Mouse (Mus musculus) kidney, embryonic 14.5 days (tissue): ENCODE measurements at regions not wholly inside any gene's neighbourhood (a gene's known extent, or its start where the extent isn't known, plus 50 kb on each side); places are given as distances from the start of the nearest gene placed in this dataset.

ENCODE experiments used
- ATAC-seq: fragments of 200-750 bp; cut with Nextera tagmentation; 2 replicates; pipeline ENCODE4 v1.8.0; 2017; ENCODE audit warnings: moderate number of reproducible peaks, mild to moderate bottlenecking, moderate TSS enrichment, moderate library complexity; ENCODE audit not compliant: low FRiP score, low TSS enrichment
- H3K27ac ChIP-seq: fragments of 300-500 bp; sonication (generic); 2 replicates; pipeline ENCODE4 v1.5.1; 2014; ENCODE audit warnings: low read depth, mild to moderate bottlenecking, low read length, moderate library complexity, mixed read lengths
- H3K27me3 ChIP-seq: fragments of 300-500 bp; sonication (generic); 2 replicates; pipeline ENCODE4 v1.6.1; 2014; ENCODE audit warnings: mild to moderate bottlenecking, low read length; ENCODE audit not compliant: control insufficient read depth, insufficient read depth
- H3K36me3 ChIP-seq: fragments of 300-500 bp; sonication (generic); 2 replicates; pipeline ENCODE4 v1.6.1; 2014; ENCODE audit warnings: low read length, mixed read lengths; ENCODE audit not compliant: control insufficient read depth, insufficient read depth
- H3K4me1 ChIP-seq: fragments of 300-500 bp; sonication (generic); 2 replicates; pipeline ENCODE4 v1.6.1; 2014; ENCODE audit warnings: low read length, mixed read lengths; ENCODE audit not compliant: control insufficient read depth, insufficient read depth
- H3K4me2 ChIP-seq: fragments of 300-500 bp; sonication (generic); replicated peaks from 2 replicates; pipeline ENCODE4 v1.6.1; 2014; ENCODE audit warnings: low read depth, mild to moderate bottlenecking, low read length
- H3K4me3 ChIP-seq: fragments of 300-500 bp; sonication (generic); 2 replicates; pipeline ENCODE4 v1.5.1; 2014; ENCODE audit warnings: mild to moderate bottlenecking, low read length
- H3K9ac ChIP-seq: fragments of 300-500 bp; sonication (generic); 2 replicates; pipeline ENCODE4 v1.6.1; 2014; ENCODE audit warnings: low read depth, mild to moderate bottlenecking, low read length, moderate library complexity
- H3K9me3 ChIP-seq: fragments of 300-500 bp; sonication (generic); 2 replicates; pipeline ENCODE4 v1.6.1; 2016; ENCODE audit warnings: low read length; ENCODE audit not compliant: control insufficient read depth
- WGBS: fragments of 180-500 bp; shearing (Covaris S2); extraction: QIAGEN DNeasy Blood & Tissue Kit; methylation state at CpG from one replicate; pipeline ENCODE4 v1.1.7; 2014; 5-methylcytosine and 5-hydroxymethylcytosine counted together

DNA sequence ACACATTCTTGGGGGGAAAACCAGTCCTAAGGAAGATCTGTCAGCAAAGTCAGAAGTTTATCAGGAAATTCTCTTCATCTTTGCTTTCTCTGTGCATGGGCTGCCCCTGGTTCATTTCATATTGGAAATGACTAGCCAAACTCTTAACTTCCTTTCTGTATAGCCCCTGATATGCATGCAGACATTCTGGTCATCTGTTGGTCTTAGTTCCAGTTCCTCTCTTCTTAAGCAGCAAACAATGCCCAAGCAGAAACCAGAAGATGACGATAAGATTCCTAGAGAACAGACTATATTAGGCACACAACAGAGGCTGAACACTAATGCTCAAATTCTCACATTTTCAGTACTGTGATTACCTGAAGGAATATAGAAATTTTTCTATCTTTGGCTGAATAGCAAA, 176.0 kb downstream of the Arl4a start:
- H3K4me2 ChIP-seq, result no peak overlapping the region
- no peaks in the 10 kb centered on the region for H3K4me1 ChIP-seq
- H3K36me3 ChIP-seq, result no peaks in the 10 kb centered on the region
- no peaks in the 10 kb centered on the region for H3K27me3 ChIP-seq
- ATAC-seq, result no peak
- H3K27ac ChIP-seq, result no peak overlapping the region
- no peaks in the 10 kb centered on the region for H3K9me3 ChIP-seq
- WGBS, result 91% methylated on average over 1 of the region's 1 CpGs
- H3K4me3 ChIP-seq, result no peak overlapping the region
- no peak overlapping the region for H3K9ac ChIP-seq

- no peak for ATAC-seq
- Histone ChIP-seq H3K4me2 (no peak overlapping the region), H3K9me3 (no peaks in the 10 kb centered on the region), H3K9ac (no peak overlapping the region), H3K27me3 (no peaks in the 10 kb centered on the region), H3K4me1 (no peaks in the 10 kb centered on the region), H3K27ac (no peak overlapping the region), H3K4me3 (no peak overlapping the region), H3K36me3 (no peaks in the 10 kb centered on the region)
- WGBS, result 89% methylated on average over 6 of the region's 6 CpGs
These were observed 186.2 kb downstream of the Arl4a start for GRCm38 (mm10) chr12:39851610-39852009.

GRCm38 (mm10) chr12:39849346-39850058, 188.3 kb downstream of the Arl4a start:
- Histone ChIP-seq H3K9me3 (no peaks in the 10 kb centered on the region), H3K4me1 (no peaks in the 10 kb centered on the region), H3K27ac (no peak overlapping the region), H3K4me3 (no peak overlapping the region), H3K27me3 (no peaks in the 10 kb centered on the region), H3K36me3 (no peaks in the 10 kb centered on the region), H3K4me2 (no peak overlapping the region), H3K9ac (no peak overlapping the region)
- 81% methylated on average over 3 of the region's 3 CpGs for WGBS
- ATAC-seq, result no peak

- Histone ChIP-seq H3K27me3 (no peaks in the 10 kb centered on the region), H3K4me2 (no peak overlapping the region), H3K4me1 (no peaks in the 10 kb centered on the region), H3K9me3 (no peaks in the 10 kb centered on the region), H3K4me3 (no peak overlapping the region), H3K27ac (no peak overlapping the region), H3K36me3 (no peaks in the 10 kb centered on the region), H3K9ac (no peak overlapping the region)
- ATAC-seq, result no peak
- 91% methylated on average over 2 of the region's 2 CpGs for WGBS
These were observed 197.2 kb downstream of the Arl4a start for GRCm38 (mm10) chr12:39840615-39841014.

DNA sequence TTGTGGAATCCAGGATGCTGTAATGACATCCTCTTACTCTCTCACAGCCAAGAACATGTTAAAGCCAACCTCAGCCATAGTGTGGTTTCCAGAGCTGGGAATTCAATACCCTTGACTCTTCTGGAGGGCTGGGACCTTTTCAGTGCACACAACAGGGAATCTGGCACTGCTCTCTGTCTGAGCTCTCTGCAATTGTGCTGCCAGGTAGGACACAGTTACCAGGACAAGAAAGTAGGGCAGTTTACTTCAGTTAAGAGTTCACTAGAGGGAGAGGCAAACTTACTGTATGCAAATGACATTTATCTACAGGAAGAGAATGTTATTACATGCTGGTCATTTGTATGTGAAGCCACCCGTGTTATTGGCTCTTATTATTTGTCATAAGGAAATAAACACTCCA, 197.6 kb downstream of the Arl4a start:
- no peaks in the 10 kb centered on the region for H3K4me1 ChIP-seq
- no peak overlapping the region for H3K9ac ChIP-seq
- H3K36me3 ChIP-seq, result no peaks in the 10 kb centered on the region
- H3K27ac ChIP-seq, result no peak overlapping the region
- no peak overlapping the region for H3K4me3 ChIP-seq
- H3K4me2 ChIP-seq, result no peak overlapping the region
- no peak for ATAC-seq
- no peaks in the 10 kb centered on the region for H3K9me3 ChIP-seq
- no peaks in the 10 kb centered on the region for H3K27me3 ChIP-seq
- 64% methylated on average over 1 of the region's 1 CpGs for WGBS

GRCm38 (mm10) chr12:39831079-39831478, 206.7 kb downstream of the Arl4a start:
- WGBS, result 87% methylated on average over 7 of the region's 7 CpGs
- H3K4me1 ChIP-seq, result no peaks in the 10 kb centered on the region
- H3K27ac ChIP-seq, result no peak overlapping the region
- no peak for ATAC-seq
- no peaks in the 10 kb centered on the region for H3K9me3 ChIP-seq
- no peak overlapping the region for H3K4me3 ChIP-seq
- H3K36me3 ChIP-seq, result no peaks in the 10 kb centered on the region
- no peak overlapping the region for H3K4me2 ChIP-seq
- no peaks in the 10 kb centered on the region for H3K27me3 ChIP-seq
- H3K9ac ChIP-seq, result no peak overlapping the region

- ATAC-seq, result no peak
- Histone ChIP-seq H3K9me3 (no peaks in the 10 kb centered on the region), H3K4me2 (no peak overlapping the region), H3K9ac (no peak overlapping the region), H3K36me3 (no peaks in the 10 kb centered on the region), H3K27me3 (no peaks in the 10 kb centered on the region), H3K4me3 (no peak overlapping the region), H3K4me1 (no peaks in the 10 kb centered on the region), H3K27ac (no peak overlapping the region)
- 68% methylated on average over 4 of the region's 4 CpGs for WGBS
These were observed 207.3 kb downstream of the Arl4a start for GRCm38 (mm10) chr12:39830530-39830929.

GRCm38 (mm10) chr12:39822671-39823070, 215.2 kb downstream of the Arl4a start:
- no peak for ATAC-seq
- Histone ChIP-seq H3K36me3 (no peaks in the 10 kb centered on the region), H3K4me3 (no peak overlapping the region), H3K4me2 (no peak overlapping the region), H3K9ac (no peak overlapping the region), H3K9me3 (no peaks in the 10 kb centered on the region), H3K27me3 (no peaks in the 10 kb centered on the region), H3K27ac (no peak overlapping the region), H3K4me1 (no peaks in the 10 kb centered on the region)
- WGBS, result 73% methylated on average over 3 of the region's 3 CpGs

GRCm38 (mm10) chr12:39801536-39801935, 236.3 kb downstream of the Arl4a start:
- Histone ChIP-seq H3K4me1 (no peaks in the 10 kb centered on the region), H3K36me3 (no peaks in the 10 kb centered on the region), H3K4me2 (no peak overlapping the region), H3K9me3 (no peaks in the 10 kb centered on the region), H3K27me3 (no peaks in the 10 kb centered on the region), H3K4me3 (no peak overlapping the region), H3K27ac (no peak overlapping the region), H3K9ac (no peak overlapping the region)
- ATAC-seq, result no peak
- WGBS, result 48% methylated on average over 4 of the region's 4 CpGs
